Mouse (Mus musculus): Measurements from ENCODE around the gene Usp24. TPM values are rescaled to one million over a fixed set of nuclear protein-coding genes. Genes with fewer than 3 reads are reported as not detected.

Gene Usp24
- total RNA-seq, 2 experiments from 2014 or later = 46.7 to 53.2 TPM

DNA sequence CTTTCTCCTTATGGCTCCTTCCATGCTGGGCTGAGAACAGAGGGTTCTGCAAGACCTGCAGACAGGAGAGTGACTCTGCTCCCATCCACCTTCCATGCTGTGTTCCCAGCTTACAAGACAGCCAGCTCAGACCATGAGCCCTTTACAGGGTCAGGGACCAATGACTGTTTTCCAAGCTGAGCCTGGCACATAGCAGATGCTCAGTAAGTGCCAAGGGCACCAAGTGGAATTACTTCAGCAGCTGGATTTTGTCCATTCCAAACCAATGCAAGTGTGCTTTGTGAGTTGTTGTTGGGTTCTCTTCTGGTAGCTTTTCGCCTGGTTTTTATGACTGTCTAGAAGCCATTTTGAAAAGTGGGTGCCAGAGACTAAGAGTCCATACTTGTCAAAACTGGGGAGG, 167.8 kb downstream of the Usp24 start:
- DNase-seq (ENCODE audit: low spot score in 2 of 2) = no peak

- no peak for DNase-seq (ENCODE audit: low spot score in 2 of 2)
Measured at GRCm38 (mm10) chr4:106490620-106491019, 174.6 kb downstream of the Usp24 start.

Other genes with a start within 250 kb of the Usp24 start
- gene Pcsk9, start 148.1 kb downstream of the Usp24 start, total RNA-seq (2021) = 1 to 10 TPM; 1.2 to 1.3 TPM
- not detected for gene Bsnd, start 176.1 kb downstream of the Usp24 start, total RNA-seq (2021)
- gene Dhcr24, start 244.8 kb downstream of the Usp24 start, total RNA-seq (2021) = 10 to 100 TPM; 94.3 to 97.7 TPM

Data from layer of hippocampus, postnatal 10 days (tissue).